Mouse (Mus musculus) CH12.LX (cell line): Measurements from ENCODE around the gene Fcgr2b.

Experiments
- CTCF ChIP-seq, 2 experiments: IDR thresholded peaks in 1 of 2; conservative IDR thresholded peaks in 1 of 2; 2 replicates each; pipeline ENCODE4 v1.5.1; 2011 to 2012; ENCODE audit warnings: low read depth in 2 of 2, low read length in 2 of 2, improper control_type of control experiment in 1 of 2, inconsistent platforms in 1 of 2, mild to moderate bottlenecking in 1 of 2, moderate library complexity in 1 of 2
- MYC ChIP-seq: IDR thresholded peaks from 2 replicates; pipeline ENCODE4 v1.6.1; 2011; ENCODE audit warnings: low read depth, mild to moderate bottlenecking, improper control_type of control experiment, low read length
- POLR2A ChIP-seq: IDR thresholded peaks from 2 replicates; pipeline ENCODE4 v1.6.1; 2011; ENCODE audit warnings: low read depth, mild to moderate bottlenecking, improper control_type of control experiment, low read length

GRCm38 (mm10) chr1:170933940-170934339 is 42.4 kb downstream of the Fcgr2b start:
- TF ChIP-seq MYC: no peak
- TF ChIP-seq CTCF (conservative IDR thresholded peaks at IDR 0.05 in 1 of 2, IDR thresholded peaks at IDR 0.05 in 1 of 2; ENCODE audit: low read depth in 2 of 2, low read length in 2 of 2): no peak
- TF ChIP-seq POLR2A: no peak
